Mouse (Mus musculus) forebrain, embryonic 14.5 days (tissue): ENCODE data around the gene Mdga1. TPM values are rescaled to one million over a fixed set of nuclear protein-coding genes. Genes with fewer than 3 reads are reported as not detected.
A peak's percentile ranks its signal among the peaks of the same experiment; 100 is the strongest.

Experiments used
- ATAC-seq: fragments of 200-750 bp; cut with Nextera tagmentation; 2 replicates; pipeline ENCODE4 v1.8.0; 2017; ENCODE audit warnings: mild to moderate bottlenecking, moderate library complexity
- DNase-seq: peaks from one replicate; pipeline ENCODE4 v3.0.0-alpha.2; 2015; ENCODE audit warnings: low spot score
- H3K27ac ChIP-seq: fragments of 300-500 bp; sonication (generic); 2 replicates; pipeline ENCODE4 v1.5.1; 2014; ENCODE audit warnings: low read depth, mild to moderate bottlenecking, control low read depth, low read length, moderate library complexity
- H3K27me3 ChIP-seq: fragments of 300-500 bp; sonication (generic); replicated peaks from 2 replicates; pipeline ENCODE4 v1.6.1; 2014; ENCODE audit warnings: low read length, control low read depth, mixed read lengths; ENCODE audit not compliant: control insufficient read depth, insufficient read depth
- H3K36me3 ChIP-seq: fragments of 300-500 bp; sonication (generic); 2 replicates; pipeline ENCODE4 v1.6.1; 2014; ENCODE audit warnings: low read length, control low read depth; ENCODE audit not compliant: control insufficient read depth, insufficient read depth
- H3K4me1 ChIP-seq: fragments of 300-500 bp; sonication (generic); 2 replicates; pipeline ENCODE4 v1.6.1; 2014; ENCODE audit warnings: antibody characterized with exemption, low read length, control low read depth; ENCODE audit not compliant: control insufficient read depth, insufficient read depth
- H3K4me2 ChIP-seq: fragments of 300-500 bp; sonication (generic); 2 replicates; pipeline ENCODE4 v1.6.1; 2014; ENCODE audit warnings: mild to moderate bottlenecking, control low read depth, low read length
- H3K4me3 ChIP-seq: fragments of 300-500 bp; sonication (generic); 2 replicates; pipeline ENCODE4 v1.5.1; 2014; ENCODE audit warnings: low read depth, low read length, control low read depth
- H3K9ac ChIP-seq: fragments of 300-500 bp; sonication (generic); 2 replicates; pipeline ENCODE4 v1.6.1; 2014; ENCODE audit warnings: mild to moderate bottlenecking, low read length, control low read depth, moderate library complexity
- H3K9me3 ChIP-seq: fragments of 300-500 bp; sonication (generic); replicated peaks from 2 replicates; pipeline ENCODE4 v1.6.1; 2016; ENCODE audit warnings: low read length, control low read depth, mixed read lengths; ENCODE audit not compliant: control insufficient read depth
- WGBS: fragments of 180-500 bp; shearing (Covaris S2); extraction: QIAGEN DNeasy Blood & Tissue Kit; methylation state at CpG from one replicate; pipeline ENCODE4 v1.1.7; 2014; 5-methylcytosine and 5-hydroxymethylcytosine counted together
- polyA plus RNA-seq: library from polyadenylated mRNA; unstranded; fragments of >200 nt; fragmentation: Nextera tagmentation; extraction: Ambion mirVana; gene quantifications from 2 replicates; pipeline ENCODE4 v1.2.1, GENCODE M21; 2014

Mdga1 gene
- polyA plus RNA-seq, 1 experiment from 2014 or later, result 9.4 TPM

DNA sequence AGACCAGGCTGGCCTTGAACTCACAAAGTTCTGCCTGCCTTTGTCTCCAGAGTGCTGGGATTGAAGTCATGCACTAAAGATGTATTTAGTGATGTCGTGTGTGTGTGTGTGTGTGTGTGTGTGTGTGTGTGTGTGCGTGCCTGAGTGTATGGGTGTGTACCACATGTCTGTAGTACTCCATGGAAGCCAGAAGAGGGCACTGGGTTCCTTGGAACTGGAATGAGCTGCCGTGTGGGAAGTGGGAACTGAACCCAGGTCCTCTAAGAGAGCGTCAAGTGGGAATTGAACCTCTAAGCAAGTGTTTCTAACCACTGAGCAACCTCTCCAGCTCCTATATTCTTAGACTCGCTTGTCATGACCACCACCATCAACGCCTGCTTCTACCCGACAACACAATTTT, 60.9 kb downstream of the Mdga1 start:
- no peaks in the 10 kb centered on the region for H3K9me3 ChIP-seq
- no peaks in the 10 kb centered on the region for H3K36me3 ChIP-seq
- WGBS, result 92% methylated on average over 7 of the region's 7 CpGs
- no peak overlapping the region for H3K9ac ChIP-seq
- no peaks in the 10 kb centered on the region for H3K27me3 ChIP-seq
- no peak overlapping the region for H3K27ac ChIP-seq
- no peak overlapping the region for H3K4me3 ChIP-seq
- ATAC-seq (no peak), DNase-seq (no peak)
- no peak overlapping the region for H3K4me2 ChIP-seq
- H3K4me1 ChIP-seq, result no peaks in the 10 kb centered on the region

DNA sequence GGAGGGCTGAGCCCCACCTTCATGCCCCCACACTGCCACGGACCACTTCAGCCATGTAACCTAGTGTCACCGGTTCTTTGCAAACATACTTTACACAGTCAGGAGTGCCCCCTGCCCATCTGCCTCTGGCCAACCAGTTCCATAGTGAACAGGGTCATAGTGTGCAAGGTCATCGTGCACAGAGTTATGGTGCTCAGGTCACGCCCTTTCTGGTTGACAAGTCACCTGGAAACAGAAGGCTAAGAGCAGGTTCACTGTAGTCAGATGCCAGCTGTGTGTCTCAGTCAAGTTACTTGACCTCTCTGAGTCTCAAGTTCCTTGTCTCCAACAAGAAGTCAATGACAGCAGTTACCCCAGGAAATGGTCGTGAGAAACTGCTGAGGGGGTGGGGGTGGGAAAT, 65.2 kb downstream of the Mdga1 start:
- Histone ChIP-seq H3K9ac (no peak overlapping the region), H3K27ac (no peak overlapping the region), H3K36me3 (no peaks in the 10 kb centered on the region), H3K4me3 (no peak overlapping the region), H3K9me3 (no peaks in the 10 kb centered on the region), H3K4me1 (peaks cover 10% of the 10 kb centered on the region), H3K27me3 (no peaks in the 10 kb centered on the region), H3K4me2 (no peak overlapping the region)
- DNase-seq (no peak), ATAC-seq (no peak)
- WGBS, result 70% methylated on average over 5 of the region's 5 CpGs

DNA sequence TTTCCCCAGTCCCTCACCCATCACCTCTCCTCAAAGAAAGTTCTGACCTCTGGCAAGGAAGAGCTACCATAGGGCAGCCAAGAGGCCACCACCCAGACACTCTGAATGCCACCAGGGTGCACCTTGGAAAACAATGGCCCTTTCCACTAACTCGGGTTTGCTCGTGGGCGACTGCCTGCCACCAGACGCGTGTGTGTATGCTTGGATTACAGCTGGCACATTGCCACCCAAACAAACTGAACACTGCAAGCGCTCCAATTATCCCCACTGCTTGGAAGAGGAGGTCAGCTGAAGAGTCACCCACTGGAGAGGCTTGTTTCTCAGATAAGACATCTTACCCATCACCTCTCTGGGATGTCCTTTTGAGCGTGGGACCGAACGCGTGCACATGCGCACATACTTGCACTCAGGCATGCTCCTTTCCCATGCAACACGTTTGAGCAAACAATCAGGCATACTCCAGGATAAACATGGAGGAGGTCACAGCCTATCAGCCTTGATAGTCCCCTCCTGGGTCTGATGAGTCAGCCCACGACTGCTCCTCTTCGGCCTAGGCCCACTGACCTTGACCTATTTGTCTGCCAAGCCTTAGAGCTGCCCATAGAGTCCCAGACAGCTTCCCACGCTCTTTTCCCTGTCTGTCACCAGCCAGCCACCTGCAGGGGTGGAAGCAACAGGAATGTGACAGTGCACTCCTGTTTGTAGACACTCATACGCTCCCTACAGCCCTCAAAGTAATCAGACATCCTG, 67.3 kb downstream of the Mdga1 start:
- H3K27ac ChIP-seq, result no peak overlapping the region
- no peak overlapping the region for H3K4me3 ChIP-seq
- peaks cover 10% of the 10 kb centered on the region for H3K4me1 ChIP-seq
- H3K4me2 ChIP-seq, result no peak overlapping the region
- peak; percentile 70 for DNase-seq
- ATAC-seq, result no peak
- no peaks in the 10 kb centered on the region for H3K36me3 ChIP-seq
- no peak overlapping the region for H3K9ac ChIP-seq
- WGBS, result 53% methylated on average over 16 of the region's 16 CpGs
- H3K27me3 ChIP-seq, result no peaks in the 10 kb centered on the region
- H3K9me3 ChIP-seq, result no peaks in the 10 kb centered on the region

DNA sequence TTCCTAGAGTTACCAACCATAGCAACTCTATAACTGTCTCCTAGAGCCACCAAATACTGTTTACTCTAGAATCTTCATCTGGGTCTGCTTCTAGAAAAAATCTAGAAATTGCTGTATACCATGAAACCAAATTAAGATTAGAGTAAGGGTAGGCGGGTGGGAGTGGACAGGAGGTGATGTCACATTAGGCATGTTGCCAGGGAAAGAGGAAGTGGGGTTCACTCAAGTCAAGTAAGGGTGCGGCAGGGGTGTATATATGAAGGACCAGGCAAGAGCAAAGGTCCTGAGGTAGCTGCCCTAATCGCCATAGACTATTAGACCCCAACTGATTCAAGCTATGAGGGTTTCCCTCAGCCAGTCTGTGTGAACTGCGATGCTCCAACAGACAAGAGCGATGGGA, 69.6 kb downstream of the Mdga1 start:
- no peak for ATAC-seq
- DNase-seq, result no peak
- peaks cover 10% of the 10 kb centered on the region for H3K4me1 ChIP-seq
- no peak overlapping the region for H3K9ac ChIP-seq
- H3K4me3 ChIP-seq, result no peak overlapping the region
- H3K36me3 ChIP-seq, result no peaks in the 10 kb centered on the region
- H3K27ac ChIP-seq, result no peak overlapping the region
- WGBS, result 88% methylated on average over 5 of the region's 5 CpGs
- no peaks in the 10 kb centered on the region for H3K9me3 ChIP-seq
- H3K4me2 ChIP-seq, result no peak overlapping the region
- H3K27me3 ChIP-seq, result no peaks in the 10 kb centered on the region

DNA sequence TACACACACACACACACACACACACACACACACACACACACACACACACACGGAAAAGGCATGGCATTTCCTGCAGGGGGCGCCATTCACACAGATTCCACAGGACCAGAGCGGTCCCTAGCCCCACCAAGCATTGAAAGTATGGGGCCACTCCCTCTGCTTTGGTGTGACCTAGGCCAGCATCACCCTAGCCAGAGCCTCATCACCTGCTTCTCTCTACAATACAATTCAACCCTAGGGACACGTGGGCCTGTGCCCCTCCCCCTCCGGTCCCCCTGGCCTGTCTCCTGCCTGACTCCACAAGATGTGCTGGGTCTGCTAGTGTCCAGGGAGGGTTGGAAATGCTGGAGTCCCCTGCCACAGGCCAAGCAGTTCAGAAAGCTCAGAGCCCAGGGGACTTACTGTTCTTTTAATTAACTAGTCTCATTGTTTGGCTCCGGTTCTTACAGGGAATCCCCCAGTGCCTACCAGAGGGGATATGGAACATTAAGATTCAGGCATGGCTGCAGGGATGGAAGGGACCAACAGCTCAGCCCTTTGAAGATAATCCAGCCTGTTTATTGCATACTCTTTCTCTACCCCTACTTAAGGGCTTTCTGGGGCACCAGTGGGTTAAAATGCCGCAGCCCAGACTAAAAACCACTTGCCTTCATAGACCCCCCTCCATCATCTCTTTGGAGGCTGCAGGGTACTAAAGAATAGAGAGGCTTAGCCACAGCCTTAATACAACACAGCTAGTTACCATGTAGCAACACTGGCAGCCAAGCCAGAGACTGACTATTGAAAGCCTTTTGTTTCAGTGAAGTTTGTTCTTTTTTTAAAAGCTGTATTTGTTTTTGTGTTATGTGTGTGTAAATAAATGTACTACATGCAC, 73.5 kb downstream of the Mdga1 start:
- Histone ChIP-seq H3K4me2 (no peak overlapping the region), H3K9ac (no peak overlapping the region), H3K27ac (peak overlapping the region; percentile 3; the same call in 1 of the 2 replicates), H3K27me3 (0 out of 2 replicates have a peak, but pooled peaks cover 2% of the 10 kb centered on the region), H3K9me3 (no peaks in the 10 kb centered on the region), H3K4me1 (0 out of 2 replicates have a peak, but pooled peaks cover 3% of the 10 kb centered on the region), H3K4me3 (no peak overlapping the region), H3K36me3 (no peaks in the 10 kb centered on the region)
- WGBS, result 4% methylated on average over 7 of the region's 7 CpGs
- DNase-seq (peak; percentile 61), ATAC-seq (peak; percentile 68)

DNA sequence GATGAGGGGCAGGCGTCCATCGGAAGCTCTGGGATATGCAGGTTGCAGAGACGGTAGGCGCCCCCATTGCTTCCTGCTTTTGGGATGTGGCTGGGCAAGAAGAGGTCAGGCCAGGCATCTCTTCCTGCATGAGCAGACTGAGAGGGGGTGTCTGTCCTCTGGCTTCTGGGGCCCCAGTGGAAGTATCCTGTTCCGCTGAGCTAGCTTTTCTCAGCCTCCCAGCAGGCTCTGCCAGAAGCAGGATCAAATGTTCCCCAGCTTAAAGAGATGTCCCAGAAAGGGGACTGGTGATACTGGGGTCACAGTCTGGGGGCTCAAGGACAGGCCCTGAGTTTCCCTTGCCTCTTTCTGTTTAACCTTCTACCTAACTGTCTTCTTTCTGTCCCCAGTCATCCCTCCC, 74.3 kb downstream of the Mdga1 start:
- H3K4me3 ChIP-seq, result no peak overlapping the region
- H3K9ac ChIP-seq, result no peak overlapping the region
- peaks cover 3% of the 10 kb centered on the region; the same call in 1 of the 2 replicates for H3K4me1 ChIP-seq
- H3K36me3 ChIP-seq, result no peaks in the 10 kb centered on the region
- DNase-seq, result no peak
- H3K9me3 ChIP-seq, result no peaks in the 10 kb centered on the region
- ATAC-seq, result no peak
- no peak overlapping the region for H3K27ac ChIP-seq
- no peak overlapping the region for H3K4me2 ChIP-seq
- 76% methylated on average over 5 of the region's 5 CpGs for WGBS
- peaks cover 8% of the 10 kb centered on the region; the same call in 1 of the 2 replicates for H3K27me3 ChIP-seq

DNA sequence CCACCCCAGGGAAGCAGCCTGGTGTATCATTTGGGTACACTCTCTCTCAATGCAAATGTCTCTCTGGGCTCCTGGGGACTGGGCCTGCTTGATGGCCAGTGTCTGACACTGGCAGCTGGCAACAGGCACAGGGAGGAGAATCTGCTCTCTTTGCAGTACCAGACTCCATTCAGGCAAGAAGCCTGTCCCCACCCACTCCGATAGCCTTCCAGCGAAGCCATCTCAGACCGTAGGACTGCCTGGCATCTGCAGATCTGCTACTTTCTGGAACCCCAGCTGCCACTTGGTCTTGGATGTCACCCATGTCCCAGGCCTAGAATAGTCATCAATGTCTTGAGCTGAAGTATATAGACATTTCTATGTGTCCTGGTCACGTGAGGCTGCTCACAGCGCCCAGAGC, 74.9 kb downstream of the Mdga1 start:
- Histone ChIP-seq H3K27me3 (peaks cover 9% of the 10 kb centered on the region; the same call in 1 of the 2 replicates), H3K27ac (no peak overlapping the region), H3K36me3 (no peaks in the 10 kb centered on the region), H3K4me2 (no peak overlapping the region), H3K4me1 (peaks cover 5% of the 10 kb centered on the region), H3K4me3 (no peak overlapping the region), H3K9me3 (no peaks in the 10 kb centered on the region), H3K9ac (no peak overlapping the region)
- DNase-seq (no peak), ATAC-seq (no peak)
- 87% methylated on average over 5 of the region's 5 CpGs for WGBS

DNA sequence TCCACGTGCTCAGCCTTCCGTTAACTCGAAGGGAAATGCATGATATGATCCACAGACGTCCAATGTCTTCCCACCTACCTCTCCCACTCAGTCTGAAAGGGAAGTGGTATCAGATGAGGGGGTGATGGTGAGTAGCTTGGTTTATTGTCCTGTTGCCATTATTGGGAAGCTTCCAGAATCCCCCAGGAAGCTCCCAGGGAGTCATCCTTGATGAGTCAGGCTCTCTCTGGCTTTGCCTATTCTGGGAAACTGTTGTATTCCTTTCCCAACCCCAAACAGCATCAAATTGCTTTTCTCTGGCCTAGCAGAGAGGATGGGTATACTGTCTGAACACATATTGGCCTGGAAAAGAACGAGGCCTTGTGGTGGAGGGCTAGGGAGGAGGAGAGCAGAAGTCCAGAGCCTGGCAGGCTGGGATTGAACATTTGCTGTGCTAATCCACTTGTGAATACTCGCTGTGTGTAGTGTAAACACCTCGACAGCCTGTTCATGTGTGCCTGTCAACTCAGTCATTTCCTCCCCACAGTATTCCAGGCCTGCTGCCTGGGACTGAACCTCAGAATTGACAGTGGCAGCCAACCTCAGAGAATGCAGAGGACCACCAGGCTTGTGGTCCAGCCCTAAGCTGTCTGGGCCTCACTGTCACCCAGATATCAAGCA, 79.3 kb downstream of the Mdga1 start:
- Histone ChIP-seq H3K27ac (no peak overlapping the region), H3K9ac (no peak overlapping the region), H3K9me3 (no peaks in the 10 kb centered on the region), H3K4me2 (no peak overlapping the region), H3K4me1 (peaks cover 17% of the 10 kb centered on the region), H3K27me3 (peaks cover 12% of the 10 kb centered on the region; the same call in 1 of the 2 replicates), H3K36me3 (no peaks in the 10 kb centered on the region), H3K4me3 (no peak overlapping the region)
- ATAC-seq, result no peak
- peak; percentile 60 for DNase-seq
- WGBS, result 55% methylated on average over 7 of the region's 7 CpGs
